Mouse (Mus musculus) bone marrow macrophage, adult 2 months (primary cell): ENCODE measurements around the gene S100a16. TPM values are rescaled to one million over a fixed set of nuclear protein-coding genes. Genes with fewer than 3 reads are reported as not detected.
A peak's percentile ranks its signal among the peaks of the same experiment; 100 is the strongest.

ENCODE experiments used
- H3K27ac ChIP-seq: 2 replicates; pipeline ENCODE4 v1.5.1; 2012; ENCODE audit warnings: low read depth, low read length; ENCODE audit not compliant: insufficient read depth
- H3K4me1 ChIP-seq: 2 replicates; pipeline ENCODE4 v1.6.1; 2012; ENCODE audit warnings: low read length; ENCODE audit not compliant: control insufficient read depth, insufficient read depth
- H3K4me3 ChIP-seq: 2 replicates; pipeline ENCODE4 v1.5.1; 2012; ENCODE audit warnings: mild to moderate bottlenecking, low read length, moderate library complexity; ENCODE audit not compliant: insufficient read depth
- CTCF ChIP-seq: IDR thresholded peaks from 2 replicates; pipeline ENCODE4 v1.5.1; 2012; ENCODE audit warnings: low read depth, mild to moderate bottlenecking, low read length, moderate library complexity
- POLR2A ChIP-seq: IDR thresholded peaks from 2 replicates; pipeline ENCODE4 v1.6.1; 2012; ENCODE audit warnings: mild to moderate bottlenecking, low read depth, low read length, borderline replicate concordance
- polyA plus RNA-seq: library from polyadenylated mRNA; stranded (reverse); fragments of >200 nt; gene quantifications from 2 replicates; pipeline ENCODE4 v1.2.4, GENCODE M21; 2012; ENCODE audit not compliant: missing spikeins, insufficient read depth, insufficient read length

The S100a16 gene
- polyA plus RNA-seq, 1 experiment = 0.50 TPM

- H3K4me1 ChIP-seq = peaks cover 9% of the 10 kb centered on the region
- H3K4me3 ChIP-seq = no peak overlapping the region
- TF ChIP-seq POLR2A (no peak), CTCF (no peak)
- H3K27ac ChIP-seq = no peak overlapping the region
Observed at GRCm38 (mm10) chr3:90552231-90552630, 15.2 kb downstream of the S100a16 start.

GRCm38 (mm10) chr3:90555954-90556353 lies 18.9 kb downstream of the S100a16 start:
- TF ChIP-seq CTCF = no peak
- no peak for TF ChIP-seq POLR2A
- H3K4me3 ChIP-seq = no peak overlapping the region
- H3K4me1 ChIP-seq = no peaks in the 10 kb centered on the region
- H3K27ac ChIP-seq = no peak overlapping the region

- Histone ChIP-seq H3K4me1 (no peaks in the 10 kb centered on the region), H3K4me3 (no peak within 1 kb of the TSS)
Observed at GRCm38 (mm10) chr3:90560008-90560628, 23.1 kb downstream of the S100a16 start, which contains the start of gene S100a3. TSS of gene S100a3 (plus strand) at chr3:90560578.

DNA sequence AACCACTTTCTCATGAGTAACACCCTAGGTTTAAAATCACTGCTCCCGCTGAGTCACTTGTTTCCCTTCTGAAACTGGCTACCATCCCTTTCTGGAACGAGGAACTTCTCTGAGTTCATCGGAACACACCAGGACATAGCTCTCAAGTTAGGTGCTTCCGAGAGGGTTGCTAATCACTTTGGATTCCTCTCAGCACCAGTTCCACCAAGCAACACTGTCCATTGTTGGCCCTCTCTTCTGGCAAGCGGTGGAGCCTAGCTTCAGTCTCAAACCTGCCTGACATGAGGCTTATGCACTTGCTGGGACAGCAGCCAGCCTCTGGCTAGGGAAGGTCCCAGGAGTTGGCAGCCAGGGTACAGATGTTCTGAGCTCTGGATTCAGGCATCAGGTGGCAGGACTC lies 37.6 kb downstream of the S100a16 start:
- Histone ChIP-seq H3K4me1 (peaks cover 4% of the 10 kb centered on the region; the same call in 1 of the 2 replicates), H3K27ac (no peak overlapping the region), H3K4me3 (no peak overlapping the region)
- TF ChIP-seq POLR2A (no peak), CTCF (no peak)

More at GRCm38 (mm10) chr3:90560008-90560628, 23.1 kb downstream of the S100a16 start, which contains the start of gene S100a3:
- TF ChIP-seq POLR2A (no peak), CTCF (no peak)
- no peak within 1 kb of the TSS for H3K27ac ChIP-seq

DNA sequence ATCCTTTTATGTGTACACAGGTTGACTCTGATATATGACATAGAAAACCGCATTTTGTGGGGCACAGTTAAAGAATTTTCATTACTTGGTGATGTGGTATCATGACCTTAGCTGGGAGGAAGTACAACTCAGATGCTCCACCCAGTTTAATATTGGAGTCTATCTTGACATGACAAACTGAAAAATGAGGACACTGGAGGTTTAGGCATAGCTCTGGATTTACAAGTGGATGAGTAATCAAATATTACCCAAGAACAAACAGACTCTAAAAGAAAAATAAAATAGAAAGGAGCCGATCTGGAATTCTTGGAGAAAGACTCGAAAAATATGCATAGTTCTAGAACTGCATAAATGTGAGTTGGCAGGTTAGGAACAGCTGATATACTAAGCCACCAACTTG lies 38.3 kb downstream of the S100a16 start:
- TF ChIP-seq CTCF = no peak
- no peak for TF ChIP-seq POLR2A
- peaks cover 4% of the 10 kb centered on the region; the same call in 1 of the 2 replicates for H3K4me1 ChIP-seq
- no peak overlapping the region for H3K27ac ChIP-seq
- H3K4me3 ChIP-seq = no peak overlapping the region

DNA sequence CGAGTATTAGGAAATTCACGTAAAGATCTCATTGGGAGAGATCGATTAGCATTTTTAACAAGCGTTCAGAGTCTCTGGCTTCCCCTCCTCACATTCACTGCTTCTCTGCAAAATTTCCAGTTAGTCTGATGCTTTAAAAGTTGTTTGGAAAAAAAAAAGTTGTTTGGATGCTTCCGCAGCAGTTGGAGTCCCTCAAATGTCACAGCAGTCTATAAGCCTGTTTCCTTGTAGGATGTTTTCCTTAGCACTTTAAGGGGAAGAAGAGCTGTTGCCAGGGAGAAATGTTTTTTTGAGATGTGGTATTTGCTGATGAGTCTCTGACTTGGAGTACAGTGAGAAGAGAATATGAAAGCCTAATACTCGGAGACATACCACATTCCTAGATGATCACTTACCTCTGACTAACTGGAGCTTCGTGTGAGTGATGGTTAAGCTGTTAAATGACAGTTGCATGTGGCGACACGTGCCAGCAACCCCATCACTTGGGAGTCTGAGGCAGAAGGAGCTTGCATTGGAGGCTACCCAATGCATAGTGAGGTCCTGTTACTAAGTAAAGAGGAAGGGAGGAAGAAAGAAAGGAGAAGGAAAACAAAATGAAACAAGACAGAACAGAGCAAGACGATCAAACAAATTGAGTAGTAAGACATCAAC lies 39.4 kb downstream of the S100a16 start:
- H3K27ac ChIP-seq = no peak overlapping the region
- peaks cover 4% of the 10 kb centered on the region; the same call in 1 of the 2 replicates for H3K4me1 ChIP-seq
- H3K4me3 ChIP-seq = no peak overlapping the region
- no peak for TF ChIP-seq POLR2A
- no peak for TF ChIP-seq CTCF

- H3K4me1 ChIP-seq = peaks cover 4% of the 10 kb centered on the region; the same call in 1 of the 2 replicates
- no peak for TF ChIP-seq CTCF
- TF ChIP-seq POLR2A = no peak
- H3K27ac ChIP-seq = no peak overlapping the region
- H3K4me3 ChIP-seq = no peak overlapping the region
Observed at GRCm38 (mm10) chr3:90579433-90579832, 42.4 kb downstream of the S100a16 start.

DNA sequence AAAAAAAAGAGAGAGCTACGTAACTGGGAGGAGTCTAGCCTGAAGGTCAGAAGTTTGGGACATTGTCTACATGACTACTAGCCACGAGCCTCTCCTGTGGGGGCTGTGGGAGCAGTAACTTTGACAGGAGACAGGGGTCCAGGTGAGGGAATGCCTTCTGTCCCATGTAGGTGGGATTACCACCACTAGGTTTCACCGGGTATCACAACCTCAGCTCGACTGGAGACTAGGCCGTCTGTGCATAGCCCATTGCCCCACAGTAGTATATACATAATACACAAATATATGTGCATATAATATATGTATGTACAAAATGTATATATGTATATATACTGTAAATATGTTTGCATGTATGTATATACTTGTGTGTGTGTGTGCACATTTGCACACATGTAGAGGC lies 44.1 kb downstream of the S100a16 start:
- Histone ChIP-seq H3K27ac (no peak overlapping the region), H3K4me1 (peaks cover 4% of the 10 kb centered on the region), H3K4me3 (no peak overlapping the region)
- no peak for TF ChIP-seq CTCF

GRCm38 (mm10) chr3:90582156-90582555 lies 45.1 kb downstream of the S100a16 start:
- no peak overlapping the region for H3K4me3 ChIP-seq
- H3K27ac ChIP-seq = no peak overlapping the region
- peaks cover 14% of the 10 kb centered on the region for H3K4me1 ChIP-seq
- peak; percentile 24; the same call in 1 of the 2 replicates for TF ChIP-seq CTCF
- TF ChIP-seq POLR2A = no peak

GRCm38 (mm10) chr3:90582556-90582955 lies 45.5 kb downstream of the S100a16 start:
- H3K4me3 ChIP-seq = no peak overlapping the region
- peaks cover 18% of the 10 kb centered on the region for H3K4me1 ChIP-seq
- H3K27ac ChIP-seq = no peak overlapping the region
- no peak; the same call in 1 of the 2 replicates for TF ChIP-seq CTCF
- no peak for TF ChIP-seq POLR2A
